Comparison of ENCODE assay signal across 8 mouse cellular contexts in the genomic region with DNA sequence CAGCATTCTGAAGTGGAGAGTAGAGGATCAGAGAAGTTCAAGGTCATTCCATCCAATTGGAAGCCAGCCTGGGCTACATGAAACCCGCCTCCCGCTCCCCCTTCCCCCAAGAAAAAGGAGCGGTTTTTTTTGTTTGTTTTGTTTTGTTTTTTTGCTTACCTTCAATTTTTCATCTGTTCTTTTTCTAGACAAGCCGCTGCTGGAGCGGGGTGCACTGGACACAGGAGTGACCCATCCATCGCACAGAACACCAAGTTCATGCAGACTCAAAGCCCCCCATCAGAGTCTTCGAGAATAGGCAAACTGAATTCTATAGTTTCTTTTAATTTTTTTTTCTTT. TPM values are rescaled to one million over a fixed set of nuclear protein-coding genes. Genes with fewer than 3 reads are reported as not detected.
A peak's percentile ranks its signal among the peaks of the same experiment; 100 is the strongest.
DNase-seq lines count a peak whose midpoint lies in the region; ATAC-seq and TF ChIP-seq lines count a peak whose summit lies in the region.

No protein-coding gene starts in this region.

- H3K9ac ChIP-seq in lung, embryonic 16.5 days (ENCODE audit: low read length) = peak overlapping the region; percentile 78
- H3K9ac ChIP-seq in limb, embryonic 14.5 days (ENCODE audit: low read depth, low read length, severe bottlenecking) = peak overlapping the region; percentile 94
- H3K9ac ChIP-seq in stomach, embryonic 14.5 days (replicated peaks; ENCODE audit: low read depth, low read length) = peak overlapping the region; percentile 95

- DNase-seq in lung, postnatal 10 days = no peak
- no peak for DNase-seq in limb, embryonic 14.5 days (ENCODE audit: low spot score)
- no peak for DNase-seq in gastrocnemius, adult 8-10 months (ENCODE audit: low spot score in 2 of 2)

- 0 out of 2 replicates have a peak, but pooled peaks cover 2% of the 10 kb centered on the region for H3K36me3 ChIP-seq in lung, embryonic 16.5 days (ENCODE audit: control insufficient read depth, insufficient read depth, low read length)
- H3K36me3 ChIP-seq in erythroblast, embryonic 14.5 days (ENCODE audit: control insufficient read depth) = peaks cover 40% of the 10 kb centered on the region
- no peaks in the 10 kb centered on the region for H3K36me3 ChIP-seq in limb, embryonic 14.5 days (ENCODE audit: control insufficient read depth, insufficient read depth, low read length)
- H3K36me3 ChIP-seq in stomach, embryonic 14.5 days (ENCODE audit: control insufficient read depth, insufficient read depth, low read length) = peaks cover 6% of the 10 kb centered on the region; the same call in 1 of the 2 replicates

- no peak for TF ChIP-seq POLR2A in limb, embryonic 14.5 days (IDR thresholded peaks at IDR 0.05; ENCODE audit: borderline replicate concordance, extremely low read depth, insufficient read depth, insufficient read length)

- H3K4me2 ChIP-seq in lung, embryonic 16.5 days (ENCODE audit: low read depth, low read length) = peak overlapping the region; percentile 69
- peak overlapping the region; percentile 58 for H3K4me2 ChIP-seq in limb, embryonic 14.5 days (replicated peaks; ENCODE audit: low read depth, low read length, severe bottlenecking)
- H3K4me2 ChIP-seq in stomach, embryonic 14.5 days (replicated peaks; ENCODE audit: low read depth, low read length) = peak overlapping the region; percentile 51

- no peaks in the 10 kb centered on the region for H3K27me3 ChIP-seq in lung, embryonic 16.5 days (ENCODE audit: control insufficient read depth, insufficient read depth, low read depth, low read length)
- no peaks in the 10 kb centered on the region for H3K27me3 ChIP-seq in erythroblast, embryonic 14.5 days (ENCODE audit: control insufficient read depth)
- no peaks in the 10 kb centered on the region for H3K27me3 ChIP-seq in limb, embryonic 14.5 days (ENCODE audit: control insufficient read depth, insufficient read depth, low read length)
- no peaks in the 10 kb centered on the region for H3K27me3 ChIP-seq in stomach, embryonic 14.5 days (ENCODE audit: control insufficient read depth, insufficient read depth, low read length)

- no peak for ATAC-seq in lung, embryonic 16.5 days (ENCODE audit: low read depth)
- ATAC-seq in limb, embryonic 14.5 days (ENCODE audit: low FRiP score, low read depth) = no peak
- ATAC-seq in stomach, embryonic 14.5 days (ENCODE audit: insufficient number of reproducible peaks, insufficient read depth, low FRiP score, low read depth) = no peak
- no peak for ATAC-seq in megakaryocyte progenitor cell, adult 5-6 weeks (replicated peaks; ENCODE audit: poor library complexity)
- no peak for ATAC-seq in frontal cortex, adult (ENCODE audit: low TSS enrichment)

- peaks cover 22% of the 10 kb centered on the region for H3K4me1 ChIP-seq in lung, embryonic 16.5 days (replicated peaks; ENCODE audit: control insufficient read depth, insufficient read depth, low read length)
- peaks cover 66% of the 10 kb centered on the region for H3K4me1 ChIP-seq in erythroblast, embryonic 14.5 days (ENCODE audit: control insufficient read depth)
- H3K4me1 ChIP-seq in limb, embryonic 14.5 days (ENCODE audit: control insufficient read depth, insufficient read depth, low read length) = peaks cover 15% of the 10 kb centered on the region
- peaks cover 19% of the 10 kb centered on the region for H3K4me1 ChIP-seq in stomach, embryonic 14.5 days (ENCODE audit: control insufficient read depth, insufficient read depth, low read length)

- WGBS in lung, embryonic 16.5 days = 4% methylated on average over 7 of the region's 7 CpGs
- 14% methylated on average over 7 of the region's 7 CpGs for WGBS in limb, embryonic 14.5 days
- 8% methylated on average over 7 of the region's 7 CpGs for WGBS in stomach, embryonic 14.5 days

- H3K4me3 ChIP-seq in lung, embryonic 16.5 days (ENCODE audit: low read length) = peak overlapping the region; percentile 98
- H3K4me3 ChIP-seq in erythroblast, embryonic 14.5 days (replicated peaks) = peak overlapping the region; percentile 100
- peak overlapping the region; percentile 88 for H3K4me3 ChIP-seq in limb, embryonic 14.5 days (replicated peaks; ENCODE audit: low read length)
- peak overlapping the region; percentile 90 for H3K4me3 ChIP-seq in stomach, embryonic 14.5 days (ENCODE audit: low read depth, low read length)

- H3K9me3 ChIP-seq in lung, embryonic 16.5 days (ENCODE audit: control insufficient read depth, low read length) = no peaks in the 10 kb centered on the region
- no peaks in the 10 kb centered on the region for H3K9me3 ChIP-seq in erythroblast, embryonic 14.5 days (ENCODE audit: control insufficient read depth, low read length)
- H3K9me3 ChIP-seq in limb, embryonic 14.5 days (ENCODE audit: control insufficient read depth, low read length) = no peaks in the 10 kb centered on the region
- no peaks in the 10 kb centered on the region for H3K9me3 ChIP-seq in stomach, embryonic 14.5 days (ENCODE audit: control insufficient read depth, low read depth, low read length)

- peak overlapping the region; percentile 98 for H3K27ac ChIP-seq in lung, embryonic 16.5 days (ENCODE audit: low read length)
- H3K27ac ChIP-seq in limb, embryonic 14.5 days (replicated peaks; ENCODE audit: low read depth, low read length) = peak overlapping the region; percentile 95
- peak overlapping the region; percentile 98 for H3K27ac ChIP-seq in stomach, embryonic 14.5 days (ENCODE audit: low read length)

RNA-seq across cellular contexts. Expression of a gene that starts 0.9 kb away (rescaled TPM):
- 22.6 and 22.8 TPM in 2 replicates for polyA plus RNA-seq in lung, embryonic 16.5 days (2015; fragmentation: Nextera tagmentation; extraction: Ambion mirVana)
- polyA plus RNA-seq in erythroblast, embryonic 14.5 days (2012) = 10.7 and 10.8 TPM in 2 replicates
- polyA plus RNA-seq in limb, embryonic 14.5 days (2012; rRNA removed) = 104 and 111 TPM in 2 replicates
- 37.1 and 37.6 TPM in 2 replicates for polyA plus RNA-seq in limb, embryonic 14.5 days (2014; fragmentation: Nextera tagmentation; extraction: Ambion mirVana)
- 47.3 and 48.1 TPM in 2 replicates for polyA plus RNA-seq in stomach, embryonic 14.5 days (2014; fragmentation: Nextera tagmentation; extraction: Ambion mirVana)
- total RNA-seq in megakaryocyte progenitor cell, adult 5-6 weeks (2015) = 211 and 215 TPM in 2 replicates
- total RNA-seq in megakaryocyte progenitor cell, adult 5-6 weeks (2017) = 118 and 129 TPM in 2 replicates
- 100 to 1,000 TPM; 110 to 144 (median 118) TPM for total RNA-seq in gastrocnemius, adult 8-10 months (2022)
